Mouse (Mus musculus) G1E (cell line): ENCODE measurements around the gene Btbd6.

Experiments used
- CTCF ChIP-seq: IDR thresholded peaks from 2 replicates; pipeline ENCODE4 v1.5.1; 2012; ENCODE audit warnings: low read depth, low read length, inconsistent platforms, mixed read lengths
- GATA1 ChIP-seq: IDR thresholded peaks from 2 replicates; pipeline ENCODE4 v1.6.1; 2012; ENCODE audit warnings: borderline replicate concordance, low read length, inconsistent platforms, mixed read lengths
- GATA2 ChIP-seq: IDR thresholded peaks from 2 replicates; pipeline ENCODE4 v1.6.1; 2012; ENCODE audit warnings: low read depth, low read length, inconsistent platforms, borderline replicate concordance

DNA sequence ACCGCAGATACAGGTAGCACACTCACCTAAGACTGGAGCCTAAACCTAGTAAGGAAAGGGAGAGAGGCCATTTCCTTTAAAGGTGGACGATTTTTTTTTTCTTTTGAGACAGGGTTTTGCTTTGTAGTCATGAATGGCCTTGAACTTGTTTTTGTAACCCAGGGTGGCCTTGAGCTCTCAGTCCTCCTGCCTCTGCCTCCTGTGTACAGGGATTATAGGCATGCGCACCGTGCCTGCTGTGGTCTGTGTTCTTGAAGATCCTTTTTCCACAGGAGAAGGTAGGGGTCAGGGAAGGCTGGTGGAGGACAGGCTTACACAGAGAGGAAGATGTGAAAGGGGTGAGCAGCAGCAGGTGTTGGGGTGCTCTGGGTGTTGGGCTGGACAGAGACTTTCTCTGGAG lies 39.7 kb downstream of the Btbd6 start:
- no peak for TF ChIP-seq CTCF
- no peak for TF ChIP-seq GATA2
- no peak for TF ChIP-seq GATA1
